Mouse (Mus musculus) liver, embryonic 15.5 days (tissue): ENCODE measurements at regions not wholly inside any gene's neighbourhood (a gene's known extent, or its start where the extent isn't known, plus 50 kb on each side); places are given as distances from the start of the nearest gene placed in this dataset.
"Not testable (repeated sequence)": the region's sequence is repeated elsewhere in the genome, so short reads cannot be mapped to it uniquely, and the experiment has no call there.

Experiments
- ATAC-seq: fragments of 200-750 bp; cut with Nextera tagmentation; 2 replicates; pipeline ENCODE4 v1.8.0; 2017; ENCODE audit warnings: moderate number of reproducible peaks, mild to moderate bottlenecking, moderate library complexity; ENCODE audit not compliant: insufficient read depth
- H3K27ac ChIP-seq: fragments of 300-500 bp; sonication (generic); replicated peaks from 2 replicates; pipeline ENCODE4 v1.5.1; 2015; ENCODE audit warnings: mild to moderate bottlenecking, inconsistent platforms
- H3K27me3 ChIP-seq: fragments of 300-500 bp; sonication (generic); 2 replicates; pipeline ENCODE4 v1.6.1; 2015; ENCODE audit warnings: mild to moderate bottlenecking, inconsistent platforms
- H3K36me3 ChIP-seq: fragments of 300-500 bp; sonication (generic); replicated peaks from 2 replicates; pipeline ENCODE4 v1.6.1; 2015; ENCODE audit warnings: moderate library complexity, mild to moderate bottlenecking, inconsistent platforms
- H3K4me1 ChIP-seq: fragments of 300-500 bp; sonication (generic); replicated peaks from 2 replicates; pipeline ENCODE4 v1.6.1; 2015; ENCODE audit warnings: inconsistent platforms
- H3K4me2 ChIP-seq: fragments of 300-500 bp; sonication (generic); 2 replicates; pipeline ENCODE4 v1.6.1; 2015; ENCODE audit warnings: moderate library complexity, mild to moderate bottlenecking, inconsistent platforms
- H3K4me3 ChIP-seq: fragments of 300-500 bp; sonication (generic); replicated peaks from 2 replicates; pipeline ENCODE4 v1.5.1; 2015; ENCODE audit warnings: mild to moderate bottlenecking, inconsistent platforms
- H3K9ac ChIP-seq: fragments of 300-500 bp; sonication (generic); 2 replicates; pipeline ENCODE4 v1.6.1; 2015; ENCODE audit warnings: moderate library complexity, mild to moderate bottlenecking, inconsistent platforms
- H3K9me3 ChIP-seq: fragments of 300-500 bp; sonication (generic); replicated peaks from 2 replicates; pipeline ENCODE4 v1.6.1; 2016; ENCODE audit warnings: inconsistent platforms
- WGBS: fragments of 180-500 bp; shearing (Covaris S2); methylation state at CpG from one replicate; pipeline ENCODE4 v1.1.7; 2015; ENCODE audit warnings: mixed read lengths; ENCODE audit not compliant: insufficient replicate concordance; 5-methylcytosine and 5-hydroxymethylcytosine counted together

- no peak overlapping the region for H3K9ac ChIP-seq
- no peaks in the 10 kb centered on the region for H3K4me1 ChIP-seq
- no peak for ATAC-seq
- H3K4me2 ChIP-seq, result no peak overlapping the region
- no peak overlapping the region for H3K27ac ChIP-seq
- H3K27me3 ChIP-seq, result no peaks in the 10 kb centered on the region
- no peaks in the 10 kb centered on the region for H3K9me3 ChIP-seq
- no peak overlapping the region for H3K4me3 ChIP-seq
- WGBS, result 43% methylated on average over 19 of the region's 19 CpGs
- H3K36me3 ChIP-seq, result no peaks in the 10 kb centered on the region
These were observed 251.3 kb upstream of the Tgfbr2 start for GRCm38 (mm10) chr9:116426269-116426999.

- not testable (repeated sequence) for H3K9me3 ChIP-seq, H3K27ac ChIP-seq, ATAC-seq, H3K4me2 ChIP-seq, H3K9ac ChIP-seq, H3K4me3 ChIP-seq, H3K36me3 ChIP-seq, H3K27me3 ChIP-seq, H3K4me1 ChIP-seq
- WGBS, result 58% methylated on average over 9 of the region's 9 CpGs
These were observed 250.2 kb upstream of the Tgfbr2 start for GRCm38 (mm10) chr9:116425400-116425799.

DNA sequence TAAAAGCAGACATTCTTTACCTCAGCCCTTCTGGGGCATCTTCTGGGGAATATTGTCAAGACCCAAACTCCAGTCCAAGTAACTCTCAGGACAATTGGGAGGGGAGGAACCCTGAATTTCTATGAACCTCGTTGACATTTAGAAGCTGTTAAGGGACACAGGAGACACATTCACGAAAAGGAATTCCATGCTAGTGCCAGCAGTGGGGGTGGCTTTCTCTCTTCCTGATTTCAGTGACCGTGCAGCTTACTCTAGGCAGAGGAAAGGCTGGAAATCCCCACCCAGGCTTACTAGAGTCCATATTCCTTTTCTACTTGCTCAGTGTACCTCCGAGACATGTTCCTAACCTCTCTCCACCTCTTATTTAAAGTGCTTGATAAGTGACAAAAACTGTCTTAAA lies 239.9 kb upstream of the Tgfbr2 start:
- H3K9me3 ChIP-seq, result no peaks in the 10 kb centered on the region
- H3K36me3 ChIP-seq, result no peaks in the 10 kb centered on the region
- no peaks in the 10 kb centered on the region for H3K27me3 ChIP-seq
- H3K9ac ChIP-seq, result no peak overlapping the region
- H3K4me1 ChIP-seq, result no peaks in the 10 kb centered on the region
- no peak overlapping the region for H3K4me2 ChIP-seq
- ATAC-seq, result no peak
- no peak overlapping the region for H3K27ac ChIP-seq
- no peak overlapping the region for H3K4me3 ChIP-seq
- WGBS, result 45% methylated on average over 4 of the region's 4 CpGs

DNA sequence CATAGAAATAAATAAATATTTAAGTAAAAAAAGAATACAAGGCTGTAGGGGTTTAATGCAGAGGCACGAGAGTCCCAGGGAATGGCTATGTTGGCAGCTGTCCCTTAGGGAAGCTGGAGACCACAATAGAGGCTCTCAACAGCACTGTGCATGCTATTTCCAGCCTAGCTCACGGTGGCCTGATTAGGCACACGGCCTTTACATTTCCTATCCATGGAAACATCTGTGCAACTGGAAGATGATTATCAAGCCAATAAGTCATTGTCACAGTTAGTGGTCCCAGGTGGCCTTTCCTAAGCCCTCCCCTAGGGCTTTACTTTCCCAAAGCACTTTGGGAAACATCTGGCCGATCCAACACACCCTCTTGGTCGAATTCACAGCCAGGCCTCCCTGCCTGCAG lies 235.9 kb upstream of the Tgfbr2 start:
- Histone ChIP-seq H3K9me3 (no peaks in the 10 kb centered on the region), H3K9ac (no peak overlapping the region), H3K27me3 (no peaks in the 10 kb centered on the region), H3K36me3 (no peaks in the 10 kb centered on the region), H3K4me2 (no peak overlapping the region), H3K4me1 (no peaks in the 10 kb centered on the region), H3K27ac (no peak overlapping the region), H3K4me3 (no peak overlapping the region)
- no peak for ATAC-seq
- 33% methylated on average over 5 of the region's 5 CpGs for WGBS

DNA sequence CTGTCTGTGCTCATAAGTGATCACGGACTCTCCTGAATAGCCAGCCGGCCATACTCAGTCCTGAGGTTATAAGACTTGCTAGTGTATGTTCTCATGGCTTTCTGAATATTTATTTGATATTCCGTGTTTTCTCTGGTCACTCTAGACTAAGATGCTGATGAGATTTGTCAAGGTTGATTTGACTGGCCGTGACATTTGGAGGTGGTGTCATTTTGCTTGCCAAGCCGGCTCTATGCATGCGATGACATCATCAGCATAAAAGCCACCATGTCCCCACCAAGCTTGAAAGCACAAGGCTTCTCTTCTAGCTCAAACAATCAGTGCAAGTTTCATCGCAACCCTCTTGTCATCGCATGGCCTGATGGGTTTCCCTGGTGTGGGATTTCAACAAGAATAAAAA lies 235.3 kb upstream of the Tgfbr2 start:
- 76% methylated on average over 8 of the region's 8 CpGs for WGBS
- no peak overlapping the region for H3K4me2 ChIP-seq
- no peak for ATAC-seq
- no peak overlapping the region for H3K4me3 ChIP-seq
- no peak overlapping the region for H3K27ac ChIP-seq
- H3K9ac ChIP-seq, result no peak overlapping the region
- no peaks in the 10 kb centered on the region for H3K27me3 ChIP-seq
- H3K9me3 ChIP-seq, result no peaks in the 10 kb centered on the region
- no peaks in the 10 kb centered on the region for H3K4me1 ChIP-seq
- H3K36me3 ChIP-seq, result no peaks in the 10 kb centered on the region

DNA sequence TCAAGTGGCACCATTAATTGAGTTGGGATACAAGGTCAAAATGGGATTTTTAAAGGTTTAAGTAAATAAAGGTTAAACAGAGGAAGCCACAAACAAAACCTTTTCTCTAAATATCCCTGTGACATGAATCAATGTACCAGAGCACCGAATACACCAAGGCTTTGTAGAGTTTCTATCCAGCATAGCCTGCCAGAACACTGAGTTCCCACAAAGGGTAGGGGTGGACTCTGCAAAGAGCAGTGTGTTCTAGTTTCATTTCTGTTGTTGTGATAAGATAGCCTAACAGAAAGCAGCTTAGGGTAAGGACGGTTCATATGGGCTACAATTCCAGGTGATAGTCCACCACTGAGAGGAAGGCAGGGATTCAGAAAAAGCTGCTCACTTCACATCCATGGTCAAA lies 233.0 kb upstream of the Tgfbr2 start:
- Histone ChIP-seq H3K4me2 (no peak overlapping the region), H3K9ac (no peak overlapping the region), H3K9me3 (no peaks in the 10 kb centered on the region), H3K36me3 (no peaks in the 10 kb centered on the region), H3K27me3 (no peaks in the 10 kb centered on the region), H3K4me1 (no peaks in the 10 kb centered on the region), H3K4me3 (no peak overlapping the region), H3K27ac (no peak overlapping the region)
- 65% methylated on average over 2 of the region's 2 CpGs for WGBS
- ATAC-seq, result no peak

GRCm38 (mm10) chr9:116405051-116405450 lies 229.9 kb upstream of the Tgfbr2 start:
- Histone ChIP-seq H3K9me3 (no peaks in the 10 kb centered on the region), H3K36me3 (no peaks in the 10 kb centered on the region), H3K27me3 (no peaks in the 10 kb centered on the region), H3K27ac (no peak overlapping the region), H3K4me2 (no peak overlapping the region), H3K4me1 (no peaks in the 10 kb centered on the region), H3K9ac (no peak overlapping the region), H3K4me3 (no peak overlapping the region)
- no peak for ATAC-seq
- 72% methylated on average over 1 of the region's 1 CpGs for WGBS

- no peak overlapping the region for H3K27ac ChIP-seq
These were observed 226.7 kb upstream of the Tgfbr2 start for GRCm38 (mm10) chr9:116401821-116402220.

DNA sequence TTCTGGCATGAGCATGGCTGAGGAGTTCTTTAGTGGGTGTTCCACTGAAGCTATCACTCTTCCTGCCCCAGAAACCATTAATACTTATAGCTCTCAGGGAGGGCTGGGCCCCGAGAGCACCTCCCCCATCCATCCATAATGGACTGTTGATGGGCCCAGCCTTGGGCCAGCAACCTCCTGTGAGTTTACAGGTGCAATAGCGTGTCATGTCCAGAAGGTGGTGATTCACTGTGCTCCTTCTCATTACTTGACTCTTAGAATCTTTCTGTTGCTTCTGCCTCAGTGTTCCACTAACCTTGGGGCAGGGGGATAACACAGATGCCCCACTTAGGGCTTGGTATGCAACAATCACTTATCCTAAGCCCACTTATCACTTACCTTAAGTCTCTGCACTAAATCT lies 225.1 kb upstream of the Tgfbr2 start:
- H3K36me3 ChIP-seq, result no peaks in the 10 kb centered on the region
- ATAC-seq, result no peak
- no peaks in the 10 kb centered on the region for H3K9me3 ChIP-seq
- no peak overlapping the region for H3K9ac ChIP-seq
- WGBS, result 41% methylated on average over 2 of the region's 2 CpGs
- H3K27ac ChIP-seq, result no peak overlapping the region
- H3K4me3 ChIP-seq, result no peak overlapping the region
- no peaks in the 10 kb centered on the region for H3K27me3 ChIP-seq
- no peak overlapping the region for H3K4me2 ChIP-seq
- H3K4me1 ChIP-seq, result no peaks in the 10 kb centered on the region

More at GRCm38 (mm10) chr9:116401821-116402220, 226.7 kb upstream of the Tgfbr2 start:
- Histone ChIP-seq H3K9ac (no peak overlapping the region), H3K4me2 (no peak overlapping the region), H3K9me3 (no peaks in the 10 kb centered on the region), H3K4me1 (no peaks in the 10 kb centered on the region), H3K36me3 (no peaks in the 10 kb centered on the region), H3K4me3 (no peak overlapping the region), H3K27me3 (no peaks in the 10 kb centered on the region)
- WGBS, result 52% methylated on average over 7 of the region's 7 CpGs
- ATAC-seq, result no peak

DNA sequence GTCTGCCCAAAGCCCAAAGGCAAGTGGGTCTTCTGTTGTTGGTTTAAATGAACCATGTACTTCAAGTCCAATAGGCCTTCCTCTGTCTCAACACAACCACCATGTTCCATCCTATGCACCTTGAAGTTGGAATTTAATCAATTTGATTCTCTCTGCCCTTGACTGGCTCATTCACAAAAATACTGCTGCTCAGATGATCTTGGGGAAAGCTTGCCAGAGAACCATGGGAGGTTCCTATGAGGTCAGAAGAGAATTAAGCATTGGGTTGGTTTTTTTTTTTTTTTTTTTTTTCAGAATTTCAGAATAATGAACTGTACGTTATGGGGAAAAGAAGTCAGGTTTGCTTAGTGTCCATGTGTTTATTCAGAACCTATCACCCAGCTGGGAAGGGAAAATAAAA lies 224.1 kb upstream of the Tgfbr2 start:
- Histone ChIP-seq H3K9ac (no peak overlapping the region), H3K4me1 (no peaks in the 10 kb centered on the region), H3K9me3 (no peaks in the 10 kb centered on the region), H3K4me2 (no peak overlapping the region), H3K36me3 (no peaks in the 10 kb centered on the region), H3K27ac (no peak overlapping the region), H3K4me3 (no peak overlapping the region), H3K27me3 (no peaks in the 10 kb centered on the region)
- WGBS, result 41% methylated on average over 1 of the region's 1 CpGs
- no peak for ATAC-seq

- no peak for ATAC-seq
- WGBS, result 69% methylated on average over 8 of the region's 8 CpGs
- no peaks in the 10 kb centered on the region for H3K36me3 ChIP-seq
These were observed 217.1 kb upstream of the Tgfbr2 start for GRCm38 (mm10) chr9:116392258-116392657.

GRCm38 (mm10) chr9:116389781-116390180 lies 214.6 kb upstream of the Tgfbr2 start:
- no peak overlapping the region for H3K9ac ChIP-seq
- WGBS, result 48% methylated on average over 3 of the region's 3 CpGs
- H3K36me3 ChIP-seq, result no peaks in the 10 kb centered on the region
- no peaks in the 10 kb centered on the region for H3K27me3 ChIP-seq
- no peak overlapping the region for H3K4me2 ChIP-seq
- no peak overlapping the region for H3K4me3 ChIP-seq
- H3K4me1 ChIP-seq, result peaks cover under 1% of the 10 kb centered on the region
- no peak overlapping the region for H3K27ac ChIP-seq
- no peaks in the 10 kb centered on the region for H3K9me3 ChIP-seq
- ATAC-seq, result no peak

More at GRCm38 (mm10) chr9:116392258-116392657, 217.1 kb upstream of the Tgfbr2 start:
- Histone ChIP-seq H3K4me1 (no peaks in the 10 kb centered on the region; the same call in 1 of the 2 replicates), H3K4me3 (no peak overlapping the region), H3K9ac (no peak overlapping the region), H3K4me2 (no peak overlapping the region), H3K9me3 (no peaks in the 10 kb centered on the region), H3K27me3 (no peaks in the 10 kb centered on the region), H3K27ac (no peak overlapping the region)
